Mouse (Mus musculus): Measurements from ENCODE around the gene Armcx4.

DNA sequence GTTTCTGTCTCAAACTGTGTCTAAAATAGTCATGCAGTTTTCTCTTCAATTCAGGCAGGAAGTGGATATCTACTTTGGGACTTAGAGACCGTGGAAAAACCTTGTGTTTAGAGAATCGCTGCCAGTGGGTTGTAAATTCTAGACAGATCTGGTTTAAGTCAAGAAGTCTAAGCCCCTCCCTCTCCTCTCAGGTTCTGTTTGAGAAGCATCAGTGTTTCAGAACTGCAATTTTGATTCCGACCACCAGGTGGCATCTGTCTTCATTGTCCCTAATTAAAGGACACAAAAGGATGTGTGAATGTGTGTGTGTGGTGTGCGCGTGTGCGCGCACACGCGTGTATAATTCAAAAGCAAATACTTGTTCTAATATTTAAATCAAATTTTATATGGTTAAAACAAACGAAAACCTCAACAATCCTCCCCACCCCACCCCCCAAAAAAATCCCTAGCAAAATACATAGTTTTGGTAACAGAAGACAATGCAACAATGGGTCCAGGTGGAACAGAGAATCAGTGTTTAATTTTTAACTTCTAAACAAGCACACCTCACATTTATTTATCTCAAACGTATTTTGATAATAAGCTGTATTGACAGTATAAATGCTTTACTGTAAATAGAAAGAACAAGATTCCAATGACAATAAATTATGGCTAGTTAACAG is 38.2 kb upstream of the Armcx4 start:
- TF ChIP-seq CTCF (IDR thresholded peaks at IDR 0.05; ENCODE audit: borderline replicate concordance, control insufficient read depth, extremely low read depth, insufficient read depth, low read length, poor library complexity): no peak
- no peak for TF ChIP-seq POLR2A (IDR thresholded peaks at IDR 0.05; ENCODE audit: control insufficient read depth, extremely low read depth, insufficient read depth, low read length, poor library complexity)
